Mouse (Mus musculus) layer of hippocampus, adult 11-12 months (tissue): ENCODE results near the gene Baz2a.
"Not testable (repeated sequence)": the region's sequence is repeated elsewhere in the genome, so short reads cannot be mapped to it uniquely, and the experiment has no call there.

Experiments
- DNase-seq: peaks from one replicate; pipeline ENCODE4 v3.0.0; 2022; ENCODE audit warnings: low spot score

Gene Baz2a

DNA sequence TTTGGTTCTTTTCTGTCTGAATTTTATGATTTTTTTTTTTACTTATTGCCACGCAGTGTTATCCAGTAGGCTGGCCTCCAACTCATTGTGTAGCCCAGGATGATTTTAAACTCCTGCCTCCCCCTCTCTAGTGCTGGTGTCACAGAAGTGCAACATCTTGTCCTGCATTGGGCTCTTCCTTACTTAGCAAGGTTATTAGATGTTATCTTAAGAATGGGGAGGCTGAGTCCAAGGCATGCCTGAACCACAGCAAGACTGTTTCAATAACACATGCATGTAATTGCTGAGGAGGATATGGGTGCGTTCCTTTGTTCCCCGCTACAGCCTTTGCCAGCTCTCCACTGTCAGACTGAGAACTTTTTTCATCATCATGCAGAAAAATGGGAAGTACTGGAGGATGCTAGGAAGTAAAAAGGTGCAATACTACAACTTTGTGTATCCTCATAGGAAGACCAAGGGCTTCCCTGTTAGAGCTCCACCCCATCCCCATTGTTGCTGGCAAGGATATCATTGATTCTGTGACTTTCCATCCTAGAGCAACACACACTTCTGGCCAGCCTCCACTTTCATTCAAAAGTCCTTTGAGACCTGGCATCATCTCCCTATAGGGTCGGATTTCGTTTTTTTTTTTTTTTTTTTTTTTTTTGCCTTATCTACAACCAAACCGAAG, 9.4 kb upstream of the Baz2a start:
- DNase-seq, result no peak

DNA sequence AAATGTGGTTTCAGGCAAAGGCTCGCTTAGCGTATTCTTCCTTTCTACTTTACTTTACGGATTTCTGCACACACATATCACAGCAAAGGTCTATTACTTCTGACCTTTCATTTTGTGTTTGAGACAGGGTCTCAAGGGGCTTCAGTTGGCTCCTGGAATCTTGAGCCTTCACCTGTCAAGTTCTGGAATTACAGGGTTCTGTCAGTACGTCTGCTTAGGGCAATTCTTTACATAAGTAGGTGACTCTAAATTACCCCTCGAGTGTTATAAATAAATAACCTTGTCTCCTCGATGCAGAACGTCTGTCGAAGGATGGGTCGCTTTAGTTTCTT, 8.9 kb upstream of the Baz2a start:
- no peak for DNase-seq

DNA sequence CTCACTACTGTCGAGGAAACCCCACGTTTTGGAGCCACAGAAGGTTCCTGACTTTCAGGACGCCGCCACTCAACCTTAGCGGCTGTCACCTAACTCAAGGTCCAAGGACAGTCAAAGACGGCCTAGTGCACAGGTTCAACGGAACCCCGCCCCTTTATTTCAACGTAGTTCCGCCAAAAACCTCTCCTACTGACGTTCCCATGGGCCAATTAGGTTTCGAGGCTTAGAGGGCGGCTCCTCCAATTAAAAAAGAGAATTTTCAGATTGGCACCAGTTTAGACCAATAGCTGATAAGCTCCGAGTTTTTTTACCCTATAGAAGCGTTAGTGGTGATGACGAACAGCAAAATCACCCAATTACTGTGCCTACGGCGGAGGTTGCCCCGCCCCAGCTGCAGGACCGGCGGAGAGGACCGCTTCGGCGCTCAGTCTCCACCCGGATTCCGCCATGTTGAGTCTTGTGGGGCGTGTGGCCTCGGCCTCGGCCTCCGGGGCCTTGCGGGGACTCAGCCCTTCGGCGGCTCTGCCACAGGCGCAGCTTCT, 8.4 kb upstream of the Baz2a start, which contains the start of gene Atp5b:
Gene Atp5b, plus strand, starts transcription at position 394 of the 542 bp plus-strand sequence.
- DNase-seq, result peak; percentile 100

DNA sequence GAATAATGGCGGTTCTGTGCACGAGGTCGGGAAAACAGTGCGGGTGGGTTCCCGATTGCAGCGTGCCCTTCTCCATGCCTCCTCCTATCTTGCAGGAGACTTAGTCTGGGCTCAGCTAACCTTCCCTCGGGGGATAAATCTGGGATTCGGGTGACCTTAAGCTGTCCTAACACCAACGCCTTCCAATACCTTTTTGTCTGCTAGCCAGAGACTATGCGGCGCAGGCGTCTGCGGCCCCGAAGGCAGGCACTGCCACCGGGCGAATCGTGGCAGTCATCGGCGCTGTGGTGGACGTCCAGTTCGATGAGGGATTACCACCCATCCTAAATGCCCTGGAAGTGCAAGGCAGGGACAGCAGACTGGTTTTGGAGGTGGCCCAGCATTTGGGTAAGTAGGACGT, 7.7 kb upstream of the Baz2a start:
- DNase-seq, result no peak

DNA sequence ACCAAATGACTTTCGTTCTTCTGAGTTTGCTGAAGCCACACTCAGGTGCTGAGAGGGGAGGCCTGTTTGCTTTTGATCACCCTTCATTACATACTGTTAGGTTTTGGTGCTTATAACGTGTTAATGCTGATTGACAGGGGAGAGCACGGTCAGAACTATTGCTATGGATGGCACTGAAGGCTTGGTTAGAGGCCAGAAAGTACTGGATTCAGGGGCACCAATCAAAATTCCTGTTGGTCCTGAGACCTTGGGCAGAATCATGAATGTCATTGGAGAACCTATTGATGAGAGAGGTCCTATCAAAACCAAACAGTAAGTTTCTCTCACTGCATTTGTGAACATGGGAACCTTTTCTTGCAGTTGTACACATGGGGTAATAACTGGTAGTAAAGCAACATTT, 7.2 kb upstream of the Baz2a start:
- DNase-seq, result no peak

DNA sequence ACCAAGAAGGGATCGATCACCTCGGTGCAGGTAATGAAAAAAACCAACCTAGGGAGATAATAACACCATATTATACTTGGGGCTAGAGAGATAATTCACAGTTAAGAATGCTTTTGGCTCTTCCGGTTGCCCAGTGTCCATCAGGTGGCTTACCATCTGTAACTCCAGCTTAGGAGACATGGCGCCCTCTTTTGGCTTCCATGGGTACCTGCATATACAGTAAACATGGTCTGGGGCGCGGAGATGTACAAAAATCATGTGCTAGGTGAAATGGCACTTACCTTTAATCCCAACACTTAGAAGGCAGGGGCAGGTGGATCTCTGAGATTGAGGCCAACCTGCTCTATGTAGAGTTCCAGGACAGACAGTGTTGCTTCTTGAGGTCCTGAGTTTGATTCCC, 5.0 kb upstream of the Baz2a start:
- DNase-seq, result no peak

DNA sequence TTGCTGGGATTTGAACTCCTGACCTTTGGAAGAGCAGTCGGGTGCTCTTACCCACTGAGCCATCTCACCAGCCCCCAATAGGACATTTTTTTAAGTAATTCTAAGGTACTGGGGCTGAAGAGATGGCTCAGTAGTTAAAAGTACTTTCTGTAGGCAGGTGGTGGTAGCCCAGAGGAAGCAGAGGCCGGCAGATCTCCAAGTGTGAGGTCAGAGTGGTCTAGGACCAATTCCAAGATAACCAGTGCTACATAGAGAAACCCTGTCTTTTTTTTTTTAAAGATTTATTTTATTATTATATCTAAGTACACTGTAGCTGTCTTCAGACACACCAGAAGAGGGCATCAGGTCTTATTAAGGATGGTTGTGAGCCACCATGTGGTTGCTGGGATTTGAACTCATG, 4.2 kb upstream of the Baz2a start:
- not testable (repeated sequence) for DNase-seq

DNA sequence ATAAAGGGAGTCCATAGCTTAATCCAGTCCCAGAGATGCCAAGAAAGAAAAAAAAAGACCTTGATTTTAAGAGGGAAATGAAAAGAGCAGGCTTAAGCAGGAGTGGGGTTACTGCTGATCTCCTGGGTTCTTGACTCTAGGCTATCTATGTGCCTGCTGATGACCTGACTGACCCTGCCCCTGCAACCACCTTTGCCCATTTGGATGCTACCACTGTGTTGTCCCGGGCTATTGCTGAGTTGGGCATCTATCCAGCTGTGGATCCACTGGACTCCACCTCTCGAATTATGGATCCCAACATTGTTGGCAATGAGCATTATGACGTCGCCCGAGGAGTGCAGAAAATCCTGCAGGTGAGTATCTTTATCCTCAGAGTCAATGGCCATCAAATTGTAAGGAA, 3.2 kb upstream of the Baz2a start:
- DNase-seq, result no peak

DNA sequence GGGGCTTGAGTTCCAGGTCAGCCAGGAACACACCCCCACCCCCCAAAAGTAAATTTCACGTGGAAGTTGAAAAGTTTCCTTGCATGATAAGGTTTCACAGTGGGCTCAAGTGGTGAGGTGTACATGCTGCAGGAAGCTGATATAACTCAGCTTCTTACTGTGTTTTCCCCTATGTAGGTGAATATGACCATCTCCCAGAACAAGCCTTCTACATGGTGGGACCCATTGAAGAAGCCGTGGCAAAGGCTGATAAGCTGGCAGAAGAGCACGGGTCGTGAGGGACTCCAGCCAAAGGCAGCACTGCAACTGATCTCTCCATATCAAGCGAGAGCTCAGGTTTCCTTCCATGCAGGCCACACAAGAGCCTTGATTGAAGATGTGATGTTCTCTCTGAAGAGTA, 1.5 kb upstream of the Baz2a start:
- no peak for DNase-seq

DNA sequence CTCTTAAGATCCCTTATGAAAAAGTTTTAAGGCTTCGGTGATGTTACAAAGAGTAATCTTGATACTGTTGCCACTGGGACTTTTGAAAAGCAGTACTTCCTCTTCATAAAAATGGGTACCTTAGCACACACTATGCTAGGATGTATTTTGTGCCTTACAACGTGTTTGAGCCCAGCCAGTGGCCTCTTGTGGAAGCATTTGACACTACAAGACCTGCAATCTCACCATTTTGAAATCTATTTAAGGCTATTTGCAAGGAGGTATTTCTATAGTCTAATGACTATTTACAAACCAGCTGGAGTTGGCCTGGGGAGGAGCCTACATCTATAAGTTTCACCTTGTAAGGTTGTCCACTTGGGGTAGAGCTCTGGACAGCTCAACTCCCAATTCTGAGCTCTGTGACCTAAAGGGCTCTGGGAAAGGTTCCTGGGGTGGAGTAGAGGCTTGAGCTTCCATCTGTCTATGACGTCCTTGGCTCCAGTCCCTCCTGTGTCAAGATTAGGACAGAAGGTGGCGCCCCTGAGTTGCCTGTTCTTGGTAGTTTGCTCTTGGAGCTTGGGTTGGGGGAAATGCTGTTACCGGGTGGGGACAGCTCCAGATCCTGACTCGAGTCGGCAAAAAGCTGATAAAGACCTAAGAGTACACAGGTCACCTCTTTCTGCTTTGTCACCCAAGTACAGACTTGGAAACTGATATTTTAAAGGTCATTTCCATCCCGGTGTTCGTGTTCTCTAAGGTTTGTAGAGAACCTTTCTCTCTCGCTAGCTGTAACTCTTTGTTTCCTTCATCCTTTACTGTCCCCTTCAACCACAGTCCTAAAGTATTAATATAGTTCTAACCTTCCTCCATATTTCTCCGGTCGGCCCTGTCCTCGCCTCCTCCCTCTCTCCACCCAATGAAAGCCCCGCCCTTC, 470 bp upstream of the Baz2a start:
- DNase-seq, result peak; percentile 93

DNA sequence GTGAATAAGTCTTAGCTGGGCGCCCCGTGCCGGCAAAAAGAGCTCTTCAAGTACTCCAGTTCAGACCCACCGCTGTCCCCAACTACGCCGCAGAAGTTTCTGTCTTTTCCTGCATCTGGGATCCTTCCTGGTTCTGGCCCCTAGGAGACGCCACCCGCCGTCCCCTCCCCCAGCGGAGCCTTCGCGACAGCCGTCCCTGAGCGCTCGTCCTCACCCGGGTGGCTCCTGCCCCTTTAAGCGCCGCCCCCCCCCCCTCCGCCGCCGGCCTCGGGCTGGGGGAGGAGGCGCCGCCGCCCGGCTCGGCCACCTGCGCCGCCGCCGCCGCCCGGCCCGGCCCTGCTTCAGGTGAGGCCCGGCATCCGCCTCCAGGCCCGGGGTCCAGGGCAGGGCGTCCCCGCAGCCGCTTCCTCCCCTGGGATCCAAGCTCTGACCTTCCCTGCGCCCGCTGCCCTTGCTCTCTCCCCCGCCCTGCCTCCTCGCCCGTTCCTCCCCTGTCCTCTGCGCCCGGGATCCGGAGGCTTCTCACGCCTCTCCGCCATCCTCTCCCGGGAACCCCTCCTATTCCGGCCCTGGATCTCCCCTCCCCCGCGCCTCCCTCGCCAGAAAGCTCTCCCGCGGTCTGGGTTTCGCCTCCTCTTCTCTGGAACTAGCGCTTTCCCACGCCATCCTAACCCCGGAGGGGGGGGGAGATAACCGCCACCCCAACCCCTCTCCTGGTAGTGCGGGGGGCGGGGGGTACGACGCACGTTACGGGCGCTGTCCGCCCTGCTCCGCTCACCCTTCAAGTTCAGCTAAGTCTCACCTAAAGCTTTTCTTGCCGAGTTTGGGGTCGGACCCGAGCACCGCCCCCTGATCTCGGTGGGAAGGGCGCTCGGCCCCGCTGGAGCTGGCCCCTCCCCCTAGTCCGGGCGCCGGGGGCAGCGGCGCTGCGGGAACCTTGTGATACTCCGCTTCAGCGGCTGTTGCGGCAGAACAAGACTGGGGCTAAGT, 1.4 kb downstream of the Baz2a start:
- DNase-seq, result peak; percentile 79

DNA sequence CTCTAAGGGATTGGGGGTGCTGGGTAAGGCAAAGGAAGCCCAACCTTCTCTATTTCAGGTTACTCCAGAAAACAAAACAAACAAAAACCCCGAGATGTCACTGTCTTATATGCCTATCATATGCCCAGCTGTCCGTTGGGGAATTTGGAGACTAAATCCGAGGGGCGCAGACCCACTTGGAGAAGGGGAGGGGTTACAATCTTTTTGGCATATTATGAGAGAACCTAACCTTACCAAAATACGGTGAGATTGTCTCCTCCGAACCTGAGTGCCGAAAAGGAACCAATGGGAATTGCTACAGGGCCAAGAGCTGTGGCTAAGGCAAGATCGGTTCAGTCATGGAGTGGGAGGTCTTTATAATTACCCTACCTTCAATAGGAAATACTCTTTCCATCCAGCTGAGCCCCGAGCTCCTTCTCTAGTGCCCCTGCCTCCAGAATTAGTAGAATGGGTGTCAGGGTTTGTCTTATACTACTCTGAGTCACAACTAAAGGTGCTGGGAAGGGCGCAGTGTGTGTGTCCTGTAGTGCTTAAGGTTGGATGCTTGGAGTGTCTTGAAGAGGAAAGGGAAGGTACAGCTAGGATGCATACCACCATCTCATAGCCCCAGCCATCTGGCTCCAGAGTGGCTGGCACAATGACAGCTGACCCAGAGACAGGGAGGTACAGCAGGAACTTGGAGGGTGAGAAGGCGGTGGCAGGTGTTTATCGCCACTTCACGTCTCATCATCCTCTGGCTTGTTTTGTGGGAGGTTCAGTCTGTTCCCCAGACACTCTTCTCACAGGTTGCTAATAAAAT, 2.3 kb downstream of the Baz2a start:
- no peak for DNase-seq

DNA sequence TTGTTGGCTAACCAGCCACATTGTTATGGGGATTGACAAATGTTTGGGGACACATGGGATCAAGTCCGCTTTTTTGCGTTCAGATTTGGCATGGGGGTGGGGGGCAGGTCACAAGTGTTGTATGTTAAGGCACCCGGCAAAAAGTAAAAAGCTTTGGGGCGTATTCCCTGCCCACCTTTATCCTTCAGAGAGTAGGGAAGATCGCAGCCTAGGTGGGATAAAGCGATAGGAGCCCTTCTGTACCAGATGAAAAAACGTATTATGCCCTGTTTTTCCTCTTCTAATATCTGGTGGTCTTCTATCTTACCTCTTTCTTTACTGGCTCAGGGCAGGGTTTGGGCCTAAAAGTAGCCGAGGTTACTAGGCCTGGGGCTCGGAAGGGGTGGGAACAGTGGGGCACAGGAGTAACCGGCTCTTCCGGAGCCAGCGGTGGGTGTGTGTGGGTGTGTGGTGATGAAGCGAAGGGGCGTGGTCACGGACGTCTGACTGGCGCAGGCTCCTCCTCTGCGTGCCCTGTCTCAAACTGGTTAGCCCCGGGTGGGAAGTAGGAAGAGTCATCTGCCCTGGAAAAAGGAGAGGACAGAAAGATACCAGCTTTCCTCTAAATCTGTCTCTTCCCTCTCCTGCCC, 3.1 kb downstream of the Baz2a start:
- DNase-seq, result peak; percentile 77

DNA sequence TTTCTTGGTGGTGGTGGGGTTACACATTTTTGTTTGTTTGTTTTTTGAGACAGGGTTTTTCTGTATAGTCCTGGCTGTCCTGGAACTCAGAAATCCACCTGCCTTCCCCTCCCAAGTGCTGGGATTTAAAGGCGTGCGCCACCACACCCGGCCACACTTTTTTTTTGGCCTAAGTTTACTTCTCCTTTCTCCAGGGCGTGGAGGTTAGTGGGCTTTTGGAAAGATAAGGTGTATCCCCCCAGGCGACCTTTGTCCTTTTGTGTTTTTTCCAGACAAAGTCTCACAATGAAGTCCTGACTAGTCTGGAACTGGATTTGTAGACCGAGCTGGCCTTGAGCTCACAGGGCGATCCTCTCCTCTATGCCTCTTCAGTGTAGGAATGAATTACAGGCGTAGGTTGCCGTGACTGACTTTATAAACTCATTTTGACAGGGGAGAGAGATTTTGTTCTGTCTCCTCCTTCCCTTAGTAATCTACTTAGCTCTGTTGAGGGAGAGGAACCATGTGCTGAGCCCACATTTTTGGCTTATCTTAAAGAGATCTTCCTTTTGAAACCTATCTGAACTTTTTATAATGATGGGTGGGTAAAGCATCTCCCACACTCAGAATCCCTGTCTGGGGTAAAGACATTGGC, 3.7 kb downstream of the Baz2a start:
- no peak for DNase-seq

DNA sequence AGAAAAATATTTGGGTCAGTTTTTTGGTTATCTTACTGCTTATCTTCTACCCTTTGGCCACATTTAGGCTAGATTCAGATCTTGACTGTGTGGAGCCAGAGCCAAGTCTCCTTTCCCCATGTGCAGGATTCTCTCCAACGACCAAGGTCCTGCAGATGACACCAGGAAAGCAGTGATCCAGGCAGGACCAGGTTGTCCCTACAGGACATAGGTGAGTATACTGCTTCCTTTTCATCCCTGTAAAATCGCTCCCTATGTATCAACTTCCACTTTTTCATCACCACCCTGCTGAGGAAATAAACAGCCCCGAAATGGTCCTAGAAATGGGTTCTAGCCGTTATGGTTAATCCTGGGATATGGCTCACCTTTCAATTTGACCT, 4.9 kb downstream of the Baz2a start:
- no peak for DNase-seq

DNA sequence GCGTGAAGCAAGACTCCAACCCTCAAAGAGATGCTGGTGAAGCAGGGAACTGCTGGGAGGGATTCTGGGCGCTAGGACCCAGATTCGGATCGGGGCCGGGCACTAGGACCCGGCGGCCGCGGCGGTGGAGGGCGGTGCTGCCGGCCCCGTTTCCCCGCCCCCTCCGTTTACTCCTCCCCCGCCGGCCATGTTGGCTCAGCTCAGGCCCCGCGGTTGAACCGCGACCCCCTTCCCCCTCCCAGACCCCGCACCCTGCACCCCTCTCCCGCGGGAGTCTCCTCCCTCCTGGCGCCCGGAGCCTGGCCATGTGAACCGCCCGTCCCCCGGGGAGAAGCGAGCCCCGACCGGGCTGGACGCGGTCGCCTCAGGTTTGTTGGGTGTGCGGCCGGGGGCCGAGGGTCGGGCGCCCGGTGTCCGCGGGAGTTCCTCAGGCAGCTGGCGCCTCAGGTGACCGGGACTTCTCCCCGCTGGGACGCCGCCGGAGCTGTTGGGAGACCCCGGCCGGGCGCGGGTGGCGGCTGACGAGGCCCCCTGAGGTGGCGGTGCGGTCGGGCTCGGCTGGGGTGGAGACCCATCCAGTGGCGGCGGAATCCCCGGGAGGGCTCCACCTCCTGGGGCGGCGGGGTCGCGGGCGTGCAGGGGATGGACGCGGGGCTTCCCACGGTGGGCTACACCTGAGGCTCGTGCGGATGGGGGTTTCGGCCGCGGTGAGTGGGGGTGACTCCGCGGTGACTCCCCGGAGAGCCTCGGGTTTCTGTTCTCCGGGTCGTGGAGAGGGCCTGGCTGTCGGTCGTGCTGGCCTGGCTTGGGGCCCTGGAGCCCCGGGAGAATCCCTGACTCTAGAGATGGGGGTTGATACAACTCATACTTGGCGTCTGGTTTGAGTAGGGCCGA, 5.6 kb downstream of the Baz2a start:
- peak; percentile 72 for DNase-seq

DNA sequence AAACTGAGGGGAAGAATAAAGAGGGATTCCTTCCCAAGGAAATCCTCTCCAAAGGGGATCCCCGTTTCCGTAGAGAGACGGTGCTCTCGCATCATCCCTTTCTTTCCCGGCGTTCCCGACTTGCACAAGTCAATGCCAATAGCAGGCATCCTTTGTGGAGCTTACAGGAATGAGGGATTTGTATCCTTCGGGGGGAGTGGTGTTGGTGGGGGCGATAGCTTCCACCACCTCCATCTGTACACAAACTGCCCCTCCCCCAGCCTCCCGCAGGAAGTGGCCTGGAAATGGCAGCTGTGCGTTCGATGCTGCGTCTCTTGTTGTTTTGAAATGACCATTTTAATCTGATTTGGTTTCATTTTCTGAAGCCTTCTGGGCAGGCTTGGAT, 6.2 kb downstream of the Baz2a start:
- peak; percentile 55 for DNase-seq

DNA sequence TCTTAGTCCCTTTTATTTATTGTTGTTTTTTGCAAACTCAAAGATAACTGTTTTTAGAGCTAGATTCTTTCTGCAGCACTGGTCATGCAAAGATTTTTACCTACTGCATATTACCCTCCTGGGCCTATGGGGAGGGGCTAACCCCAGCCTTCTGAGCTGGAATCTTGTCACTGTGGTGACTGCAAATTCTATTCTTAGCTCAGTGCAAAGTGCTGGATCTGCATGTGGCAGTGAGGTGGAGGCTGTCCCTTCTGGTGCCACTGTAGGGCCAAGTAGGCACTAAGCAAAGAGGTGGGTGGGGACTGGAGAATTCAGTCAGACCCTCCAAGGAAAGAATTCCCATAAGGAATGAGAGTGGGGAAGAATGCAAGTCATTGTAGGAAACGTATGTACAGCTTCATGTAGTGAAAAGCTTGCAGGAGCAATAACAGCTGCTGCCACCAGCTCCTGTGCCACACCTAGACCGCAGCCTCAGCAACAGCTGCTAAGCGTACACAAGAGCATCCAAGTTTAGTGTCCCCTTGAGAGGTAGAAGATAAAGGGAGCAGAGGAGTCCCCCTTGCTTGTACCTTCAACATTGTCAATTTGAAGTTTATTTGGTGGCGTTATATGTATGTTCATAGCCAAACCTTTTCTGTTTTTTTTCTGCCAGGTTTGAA, 18.9 kb downstream of the Baz2a start:
- DNase-seq, result no peak

DNA sequence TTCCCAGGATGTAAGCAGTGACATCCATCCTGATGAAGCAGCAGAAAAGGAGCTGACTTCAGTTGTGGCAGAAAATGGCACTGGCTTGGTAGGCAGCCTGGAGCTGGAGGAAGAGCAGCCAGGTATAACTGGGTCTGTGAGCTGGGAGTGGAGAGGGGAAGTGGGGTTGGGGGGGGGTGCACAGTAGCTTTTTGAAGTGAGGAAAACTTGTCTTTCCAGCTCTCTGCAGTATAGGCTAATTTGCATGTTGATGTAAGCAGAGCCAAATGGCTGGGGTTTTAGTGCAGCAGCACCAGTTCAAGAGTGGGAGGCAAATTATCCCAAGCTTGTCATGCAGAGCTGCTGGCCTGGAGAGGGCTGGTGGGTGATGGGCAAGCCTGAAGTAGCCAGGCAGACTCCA, 19.9 kb downstream of the Baz2a start:
- DNase-seq, result no peak
